Mouse (Mus musculus): ENCODE measurements at regions not wholly inside any gene's neighbourhood (a gene's known extent, or its start where the extent isn't known, plus 50 kb on each side); places are given as distances from the start of the nearest gene placed in this dataset.
A peak's percentile ranks its signal among the peaks of the same experiment; 100 is the strongest.

DNA sequence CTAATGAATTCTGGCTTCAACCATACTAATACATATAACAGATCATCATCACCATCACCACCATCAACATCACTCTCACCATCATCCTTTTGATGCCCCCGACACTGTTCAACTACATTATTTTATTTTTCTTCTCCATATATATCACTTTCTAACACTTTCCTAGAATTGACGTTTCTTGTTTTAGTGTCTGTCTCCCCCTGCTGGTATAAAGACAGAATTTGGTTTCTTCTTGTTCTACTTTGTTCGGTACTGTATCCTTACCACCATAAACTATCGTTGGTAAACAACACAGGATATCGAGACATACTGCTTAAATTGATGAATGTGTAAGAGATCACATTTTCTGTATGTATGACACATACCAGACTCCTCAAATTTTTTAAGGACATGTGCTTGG is 92.5 kb upstream of the Tab3 start:
- no peak overlapping the region for H3K4me3 ChIP-seq (ENCODE audit: low read depth, low read length)
- 0 out of 2 replicates have a peak, but pooled peaks have one; percentile 8 for ATAC-seq
- H3K27ac ChIP-seq (ENCODE audit: low read length): no peak overlapping the region
- WGBS: 49% methylated on average over 5 of the region's 5 CpGs
- no peak overlapping the region for H3K4me2 ChIP-seq (ENCODE audit: low read length)
- no peaks in the 10 kb centered on the region for H3K27me3 ChIP-seq (ENCODE audit: control insufficient read depth, insufficient read depth, low read depth, low read length)
- H3K9me3 ChIP-seq (replicated peaks; ENCODE audit: control insufficient read depth, low read length, poor library complexity, severe bottlenecking): no peaks in the 10 kb centered on the region
- no peak overlapping the region for H3K9ac ChIP-seq (ENCODE audit: low read depth, low read length)
- H3K4me1 ChIP-seq (ENCODE audit: control insufficient read depth, insufficient read depth, low read length): no peaks in the 10 kb centered on the region
- no peaks in the 10 kb centered on the region for H3K36me3 ChIP-seq (ENCODE audit: control insufficient read depth, insufficient read depth, low read length)

DNA sequence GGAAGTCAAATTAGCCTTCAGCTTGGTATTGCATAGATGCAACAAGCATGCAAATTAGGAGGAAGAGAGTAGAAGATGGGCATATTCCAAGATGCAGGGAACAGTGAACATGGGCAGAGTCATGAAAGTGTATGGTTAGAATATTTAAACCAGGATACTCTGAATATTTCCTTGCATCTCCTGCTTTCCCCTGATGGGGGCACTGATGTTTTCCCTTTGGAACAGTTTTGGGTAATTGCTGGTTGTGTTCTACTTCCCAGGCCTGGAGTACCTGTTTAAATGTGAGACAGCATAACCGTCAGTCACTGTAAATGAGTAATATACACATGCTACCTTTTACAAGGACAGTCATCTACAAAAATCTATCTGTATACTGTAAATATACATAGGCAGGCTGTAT is 76.9 kb upstream of the Tab3 start:
- Histone ChIP-seq H3K9me3 (replicated peaks; ENCODE audit: control insufficient read depth, low read length, poor library complexity, severe bottlenecking) (no peaks in the 10 kb centered on the region), H3K4me1 (ENCODE audit: control insufficient read depth, insufficient read depth, low read length) (no peaks in the 10 kb centered on the region), H3K4me3 (ENCODE audit: low read depth, low read length) (no peak overlapping the region), H3K27me3 (ENCODE audit: control insufficient read depth, insufficient read depth, low read depth, low read length) (no peaks in the 10 kb centered on the region), H3K9ac (ENCODE audit: low read depth, low read length) (no peak overlapping the region), H3K27ac (ENCODE audit: low read length) (no peak overlapping the region), H3K4me2 (ENCODE audit: low read length) (no peak overlapping the region), H3K36me3 (ENCODE audit: control insufficient read depth, insufficient read depth, low read length) (no peaks in the 10 kb centered on the region)
- WGBS: 95% methylated on average over 1 of the region's 1 CpGs
- no peak for ATAC-seq

Measured in midbrain, embryonic 16.5 days (tissue).